Mouse (Mus musculus): ENCODE measurements around the gene Cdkal1.

Cdkal1 gene

DNA sequence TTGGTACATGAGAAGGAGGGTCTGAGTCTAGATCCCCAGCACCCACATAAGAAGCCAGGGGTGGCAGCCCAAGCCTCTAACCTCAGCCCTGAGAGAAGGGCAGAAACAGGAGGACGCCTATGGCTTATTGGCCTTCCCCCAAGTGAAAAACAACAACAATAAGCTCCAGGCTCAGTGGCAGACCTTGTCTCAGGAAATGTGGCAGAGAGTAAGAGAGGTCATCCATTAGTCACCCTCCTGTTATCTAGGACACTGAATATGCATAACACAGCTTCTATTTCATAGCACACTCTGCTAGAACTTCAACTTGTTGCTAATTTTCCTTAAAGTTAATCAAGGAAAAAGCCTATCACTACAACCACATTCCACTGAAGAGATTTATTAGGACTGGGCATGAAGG lies 154.1 kb downstream of the Cdkal1 start:
- DNase-seq (ENCODE audit: low spot score in 2 of 2) = no peak

DNA sequence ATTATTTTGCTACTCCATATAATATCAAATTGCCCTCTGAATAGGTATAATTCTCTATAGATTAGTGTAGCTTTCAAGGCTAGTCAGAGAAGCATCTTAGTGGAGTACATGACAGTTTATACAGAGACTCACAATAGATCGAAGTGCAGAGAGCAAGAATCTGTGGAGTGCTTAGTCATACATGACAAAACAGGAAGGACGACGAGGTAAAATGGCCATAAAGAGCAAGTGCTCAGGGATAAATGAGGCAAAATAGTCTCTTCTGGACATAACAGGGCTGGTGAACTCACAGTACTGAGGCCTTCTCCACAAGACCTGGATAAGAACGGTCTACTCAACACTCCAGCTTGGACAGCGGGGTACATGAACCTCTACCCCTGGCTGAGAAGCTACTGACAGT lies 155.6 kb downstream of the Cdkal1 start:
- no peak for DNase-seq (ENCODE audit: low spot score in 2 of 2)

DNA sequence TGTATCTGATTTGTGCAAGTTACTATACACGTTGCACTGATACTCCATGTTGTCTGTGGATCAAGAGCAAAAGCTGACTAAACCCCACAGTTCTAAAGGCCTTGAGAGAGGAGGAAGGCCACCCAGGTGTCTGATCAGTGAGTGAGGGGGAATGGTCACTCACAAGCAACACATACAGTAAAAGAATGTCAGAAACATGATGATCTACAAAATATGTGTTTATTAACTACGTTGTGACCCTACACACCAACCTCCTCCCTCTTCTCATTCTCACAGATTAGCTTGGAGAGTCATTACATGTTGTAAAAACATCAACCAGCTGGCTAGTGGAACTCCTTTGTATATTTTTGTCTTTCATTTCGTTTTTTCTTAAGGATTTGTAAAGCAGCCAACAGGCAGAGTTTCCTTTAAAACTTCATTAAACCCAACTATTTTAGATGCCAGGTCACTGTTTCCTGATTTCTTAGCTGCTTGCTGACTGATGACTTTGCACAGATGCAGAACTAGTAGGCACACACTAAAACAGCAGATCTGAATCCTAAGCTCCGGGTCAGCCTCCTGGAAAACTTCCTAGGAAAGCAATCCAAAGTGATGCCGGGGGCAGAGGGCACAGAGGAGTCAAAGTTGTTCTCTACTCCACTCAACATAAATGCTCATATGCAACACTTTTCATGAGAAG lies 157.0 kb downstream of the Cdkal1 start:
- no peak for DNase-seq (ENCODE audit: low spot score in 2 of 2)

DNA sequence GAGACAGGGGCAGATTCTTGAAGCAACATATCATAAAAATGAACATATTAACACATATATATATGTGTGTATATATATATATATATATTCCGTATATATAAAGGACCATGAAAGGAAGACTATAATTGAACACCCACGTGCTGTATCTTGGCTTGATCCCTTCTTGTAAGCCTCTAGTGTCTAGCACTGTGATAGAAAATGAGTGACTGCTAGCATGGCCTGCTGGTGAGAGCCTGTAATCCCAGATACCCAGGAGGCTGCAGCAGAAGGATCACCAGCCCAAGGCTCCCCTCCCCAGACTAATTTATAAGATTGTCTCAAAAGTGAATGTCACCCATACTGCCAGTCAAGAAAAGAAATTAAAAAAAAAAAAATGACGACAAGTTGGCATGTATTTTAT lies 158.2 kb downstream of the Cdkal1 start:
- DNase-seq (ENCODE audit: low spot score in 2 of 2) = no peak

DNA sequence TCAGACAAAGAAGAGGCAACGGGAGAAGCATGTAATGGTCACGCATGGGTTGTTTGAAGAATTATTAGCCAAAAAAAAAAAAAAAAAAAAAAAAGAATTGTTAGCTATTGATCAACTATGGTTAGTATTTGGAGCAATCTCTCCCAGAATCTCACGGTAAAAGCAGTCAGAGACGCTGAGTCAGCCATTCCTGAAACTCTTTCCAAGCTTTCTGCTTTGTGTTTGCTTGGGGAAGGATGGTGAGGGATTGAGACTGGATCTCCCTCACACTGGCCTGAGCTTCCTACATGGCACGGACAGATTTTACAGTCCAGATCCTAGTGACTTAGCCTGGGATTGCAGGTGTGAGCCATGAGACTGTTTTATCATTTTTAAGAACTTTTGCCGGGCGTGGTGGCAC lies 164.7 kb downstream of the Cdkal1 start:
- no peak for DNase-seq (ENCODE audit: low spot score in 2 of 2)

DNA sequence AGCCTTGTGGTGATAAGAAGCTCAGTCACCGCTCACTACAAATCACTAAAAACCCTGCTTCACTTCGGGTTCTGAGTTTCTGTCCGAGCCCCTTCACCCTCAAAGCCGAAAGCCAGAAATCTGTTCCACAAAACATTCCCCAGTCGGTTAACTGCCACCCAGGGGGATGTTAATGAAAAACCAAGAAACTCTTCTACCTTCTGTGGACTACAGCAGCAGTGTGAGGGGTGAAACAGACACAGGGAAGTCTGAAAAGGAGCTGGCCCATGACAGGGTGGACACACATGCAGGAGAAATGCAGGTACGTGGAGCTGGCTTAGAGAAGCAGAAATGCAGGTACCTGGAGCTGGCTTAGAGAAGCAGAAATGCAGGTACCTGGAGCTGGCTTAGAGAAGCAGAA lies 166.6 kb downstream of the Cdkal1 start:
- no peak for DNase-seq (ENCODE audit: low spot score in 2 of 2)

DNA sequence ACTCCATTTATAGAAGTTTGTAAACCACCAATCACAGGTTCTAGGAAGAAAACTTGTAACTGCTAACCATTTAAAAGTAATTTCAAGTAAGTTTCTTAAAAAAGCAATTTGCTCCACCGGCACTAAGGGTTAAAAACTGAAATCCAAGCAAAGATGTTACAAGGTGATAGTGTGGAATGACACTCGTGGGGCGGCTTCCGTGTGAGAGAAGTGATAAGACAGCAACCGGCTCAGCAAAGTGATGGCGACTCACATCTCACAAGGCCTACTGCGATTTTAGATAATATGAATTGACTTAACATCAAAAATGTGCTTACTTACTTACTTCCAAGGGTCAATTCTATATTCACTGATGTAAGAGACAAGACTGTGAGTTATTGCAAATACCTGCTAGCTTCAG lies 167.6 kb downstream of the Cdkal1 start:
- DNase-seq (ENCODE audit: low spot score in 2 of 2) = no peak

DNA sequence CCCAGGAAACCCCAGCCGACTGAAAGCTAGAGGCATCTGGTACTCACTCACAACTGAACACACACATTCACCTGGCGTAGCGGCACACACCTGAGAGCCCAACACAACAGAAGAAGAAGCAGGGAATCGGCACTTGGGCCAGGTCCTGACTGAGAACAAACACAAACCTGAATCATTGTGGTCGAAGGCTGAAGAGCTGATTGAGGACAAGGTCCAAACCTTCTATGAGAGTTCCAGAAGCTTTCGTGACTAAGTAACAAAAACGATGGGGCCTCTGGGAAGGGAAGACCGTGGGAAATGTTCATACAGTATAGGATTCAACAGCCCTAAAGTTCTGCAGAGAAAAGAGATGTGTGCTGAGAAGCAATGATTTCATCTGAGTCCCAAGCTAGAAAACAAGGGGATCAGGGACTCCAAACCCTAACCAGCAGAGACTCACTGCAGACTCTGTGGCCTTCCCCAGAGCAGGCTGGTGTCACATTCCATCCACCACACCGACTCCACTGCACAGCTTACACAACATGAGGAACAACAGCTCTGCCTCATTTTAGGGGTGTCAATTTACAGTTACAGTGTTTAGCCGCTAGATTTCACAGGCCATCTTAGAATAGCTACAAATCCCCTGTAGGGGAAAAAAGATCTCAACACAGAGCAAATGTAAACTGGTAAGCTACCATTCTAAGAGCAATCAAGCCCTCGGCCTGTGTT lies 175.8 kb downstream of the Cdkal1 start:
- DNase-seq (ENCODE audit: low spot score in 2 of 2) = no peak

DNA sequence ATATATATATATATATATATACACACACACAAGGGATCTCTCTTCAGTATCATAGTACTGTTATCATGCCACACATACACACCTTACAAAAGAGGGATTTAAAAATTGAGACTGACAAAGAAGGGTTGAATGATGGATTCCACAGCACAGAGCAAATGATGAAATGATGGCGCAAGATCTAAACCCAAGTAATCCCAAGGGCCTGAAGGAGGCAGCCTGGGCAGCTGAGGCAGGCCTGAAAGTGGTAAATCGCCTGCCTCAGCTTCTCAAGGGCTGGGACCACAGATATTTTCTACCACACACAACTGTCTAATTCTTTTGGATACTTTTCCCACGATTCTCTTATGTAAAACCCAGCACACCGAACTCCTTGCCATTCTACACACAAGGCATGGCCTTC lies 177.9 kb downstream of the Cdkal1 start:
- no peak for DNase-seq (ENCODE audit: low spot score in 2 of 2)

DNA sequence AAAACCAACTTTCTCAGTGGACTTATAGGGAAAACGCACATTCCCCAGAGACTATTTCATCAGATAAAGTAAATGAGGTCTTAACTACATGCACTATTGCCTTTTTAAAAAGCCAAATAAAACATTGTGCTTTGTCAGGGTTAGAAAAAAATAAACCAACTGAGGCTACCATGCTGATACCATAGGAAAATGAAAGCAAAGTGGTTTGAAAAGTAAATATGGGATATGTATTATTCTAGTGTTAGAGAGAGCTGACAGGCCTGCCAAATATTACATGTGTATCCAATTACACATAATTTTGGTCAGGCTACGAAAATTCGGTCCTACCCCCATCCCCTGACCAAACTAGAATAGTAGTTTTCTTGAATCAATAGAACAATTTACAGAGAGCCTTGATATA lies 184.8 kb downstream of the Cdkal1 start:
- DNase-seq (ENCODE audit: low spot score in 2 of 2) = no peak

DNA sequence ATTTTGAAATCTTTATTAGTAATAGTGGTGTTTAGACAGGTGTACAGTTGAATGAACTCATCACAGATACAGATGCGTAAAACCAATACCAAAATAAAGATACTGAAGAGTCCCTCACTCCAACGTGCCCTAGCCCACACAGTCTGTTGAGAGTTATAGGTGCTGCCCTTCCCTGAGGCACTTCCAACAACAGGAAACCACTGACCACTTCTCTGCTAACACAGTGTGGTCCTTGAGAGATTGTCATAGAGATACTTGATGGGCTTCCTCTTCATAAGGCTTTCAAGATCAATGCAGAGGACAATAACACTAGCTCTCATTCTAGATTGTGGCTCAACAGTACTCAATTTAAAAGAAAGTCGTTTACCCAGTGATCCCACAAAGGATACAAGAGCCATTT lies 191.6 kb downstream of the Cdkal1 start:
- no peak for DNase-seq (ENCODE audit: low spot score in 2 of 2)

DNA sequence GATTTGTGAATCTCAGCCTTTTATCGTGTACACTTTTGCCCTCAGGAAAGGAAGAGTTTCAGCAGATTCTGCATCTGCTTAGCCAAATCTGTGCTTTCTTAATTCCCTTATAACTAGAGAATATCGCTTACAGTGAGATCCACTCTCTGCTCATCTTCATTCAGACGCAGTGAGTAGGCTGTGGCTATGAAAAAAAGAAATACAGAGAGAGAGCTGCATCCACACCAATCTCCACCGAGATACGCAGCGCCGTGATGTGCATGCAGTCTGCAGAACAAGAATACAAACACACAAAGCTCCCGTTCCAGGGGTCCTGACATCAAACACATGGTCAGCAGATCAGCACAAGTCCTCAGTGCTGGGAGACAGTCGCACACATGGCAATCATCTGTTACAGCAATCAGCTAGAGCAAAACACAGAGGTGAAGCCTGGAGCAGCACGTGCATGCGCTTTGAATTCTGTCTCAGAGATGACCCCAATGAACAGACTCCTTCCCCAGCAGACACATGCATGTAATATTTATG lies 199.6 kb downstream of the Cdkal1 start:
- no peak for DNase-seq (ENCODE audit: low spot score in 2 of 2)

DNA sequence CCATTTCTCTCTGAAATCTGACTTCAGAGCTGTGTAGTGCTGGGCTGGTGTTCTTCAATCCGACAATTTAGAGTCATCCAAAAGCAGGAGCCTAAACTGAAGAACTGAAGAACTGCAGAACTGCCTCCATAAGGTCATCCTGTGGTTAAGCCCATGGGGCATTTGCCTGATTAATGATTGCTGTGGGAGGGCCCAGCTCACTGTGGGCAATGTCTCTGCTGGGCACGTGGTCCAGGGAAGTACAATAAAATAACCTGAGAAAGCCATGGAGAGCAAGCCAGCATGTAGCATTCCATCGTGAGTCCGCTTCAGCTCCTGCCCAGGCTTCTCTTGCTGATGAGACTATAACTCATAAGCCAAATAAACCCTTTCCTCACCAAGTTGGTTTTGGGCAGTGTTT lies 202.1 kb downstream of the Cdkal1 start:
- no peak for DNase-seq (ENCODE audit: low spot score in 2 of 2)

DNA sequence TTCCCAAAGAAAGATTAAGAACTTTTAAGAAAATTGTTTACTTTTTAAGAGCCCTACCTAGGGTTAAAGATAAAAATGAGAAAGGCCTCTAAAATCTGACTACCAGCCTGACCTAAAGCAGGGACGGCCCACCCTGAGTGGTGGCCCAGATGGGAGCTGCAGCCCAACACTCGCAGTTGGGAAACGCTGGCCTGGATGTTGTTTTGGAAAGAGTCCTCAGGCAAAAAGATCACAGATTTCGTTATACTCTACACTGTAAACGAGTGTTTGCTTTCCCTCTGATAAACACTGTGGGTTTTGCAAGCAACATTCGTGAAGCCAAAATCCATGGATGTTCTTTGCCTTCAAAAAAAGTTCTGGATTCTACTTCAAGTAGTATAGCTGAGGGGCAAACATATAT lies 202.7 kb downstream of the Cdkal1 start:
- no peak for DNase-seq (ENCODE audit: low spot score in 2 of 2)

DNA sequence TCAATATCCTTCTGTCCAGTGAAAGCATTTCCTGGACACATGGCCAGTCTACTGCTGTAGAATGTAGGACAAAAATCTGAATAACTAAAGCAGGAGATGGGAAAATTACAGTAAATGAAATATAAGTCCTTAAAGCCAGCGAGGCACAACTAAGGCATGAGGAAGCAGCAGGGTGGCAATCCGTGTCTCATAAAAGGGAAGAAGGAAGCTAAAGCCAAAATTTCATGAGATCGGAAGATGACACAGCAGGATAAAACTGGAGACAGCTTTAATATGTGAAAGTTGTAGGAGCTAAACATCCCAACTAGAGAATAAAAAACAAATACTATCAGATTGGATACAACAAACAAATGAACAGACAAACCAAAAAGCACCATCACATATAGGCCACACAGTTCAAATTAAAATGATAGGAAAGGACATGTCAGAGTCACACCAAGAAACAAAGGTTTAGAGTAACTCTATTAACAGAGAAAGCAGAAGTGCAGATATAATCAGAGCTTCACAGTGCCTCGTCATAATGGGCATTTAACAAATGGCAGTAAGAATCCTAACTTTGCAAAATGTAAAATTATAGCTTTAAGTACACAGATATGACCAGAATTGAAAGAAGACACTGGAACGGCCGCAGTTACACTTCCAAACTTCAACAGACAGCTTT lies 204.8 kb downstream of the Cdkal1 start:
- DNase-seq (ENCODE audit: low spot score in 2 of 2) = no peak

DNA sequence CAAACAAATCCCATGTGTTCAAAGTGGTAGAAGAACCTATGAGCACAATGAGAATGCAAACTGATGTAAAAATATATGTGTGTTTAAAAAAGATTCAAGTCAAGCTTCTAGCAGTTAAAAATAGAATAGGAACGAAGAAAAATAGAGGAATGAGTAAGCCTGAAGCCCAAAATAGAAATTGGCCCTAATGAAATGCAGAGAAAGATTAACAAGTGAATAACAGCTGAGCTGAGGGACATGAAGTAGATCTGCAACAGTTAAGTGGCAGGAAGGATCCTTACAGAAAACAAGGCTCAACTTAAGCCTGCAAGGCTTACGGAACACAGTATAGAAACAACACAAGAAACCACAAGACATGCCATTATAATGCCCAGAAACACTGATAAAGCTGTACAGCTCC lies 205.9 kb downstream of the Cdkal1 start:
- no peak for DNase-seq (ENCODE audit: low spot score in 2 of 2)

DNA sequence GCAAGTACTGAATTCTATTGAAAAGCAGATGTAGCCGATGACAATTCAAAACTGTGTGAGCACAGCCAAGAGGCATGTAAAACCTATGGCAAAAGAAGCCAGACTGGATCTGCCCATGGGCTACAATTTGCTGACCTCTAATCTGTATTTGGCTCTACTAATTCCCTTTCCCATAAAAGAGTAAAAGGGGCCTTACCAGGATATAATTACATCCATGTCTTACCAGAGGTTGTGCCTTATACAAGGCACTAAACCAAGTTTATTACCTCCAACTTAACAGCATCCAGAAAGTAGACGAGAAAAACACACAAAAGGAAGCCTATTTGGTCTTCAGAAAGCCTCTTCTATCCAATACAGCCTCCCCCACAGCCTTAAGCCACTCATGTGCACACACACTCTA lies 213.2 kb downstream of the Cdkal1 start:
- DNase-seq (ENCODE audit: low spot score in 2 of 2) = no peak

DNA sequence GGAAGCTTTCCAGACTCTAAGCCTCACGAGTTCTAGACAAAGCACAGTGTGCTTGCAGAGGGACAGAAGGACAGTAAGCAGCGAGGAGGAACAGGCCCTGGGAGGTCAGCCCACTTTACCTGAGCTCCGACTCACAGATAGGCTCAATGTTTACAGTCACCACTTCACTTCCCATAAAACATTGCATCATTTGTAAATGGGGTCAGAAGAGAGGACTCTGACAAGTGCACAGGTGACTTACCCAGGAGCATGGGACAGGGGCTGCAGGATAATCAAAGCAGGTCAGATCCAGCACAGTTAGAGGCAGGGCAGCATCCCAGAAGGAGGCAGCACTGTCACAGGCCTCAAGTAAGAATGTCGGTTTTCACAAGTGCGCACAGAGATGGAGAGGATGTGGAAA lies 214.3 kb downstream of the Cdkal1 start:
- DNase-seq (ENCODE audit: low spot score in 2 of 2) = no peak

DNA sequence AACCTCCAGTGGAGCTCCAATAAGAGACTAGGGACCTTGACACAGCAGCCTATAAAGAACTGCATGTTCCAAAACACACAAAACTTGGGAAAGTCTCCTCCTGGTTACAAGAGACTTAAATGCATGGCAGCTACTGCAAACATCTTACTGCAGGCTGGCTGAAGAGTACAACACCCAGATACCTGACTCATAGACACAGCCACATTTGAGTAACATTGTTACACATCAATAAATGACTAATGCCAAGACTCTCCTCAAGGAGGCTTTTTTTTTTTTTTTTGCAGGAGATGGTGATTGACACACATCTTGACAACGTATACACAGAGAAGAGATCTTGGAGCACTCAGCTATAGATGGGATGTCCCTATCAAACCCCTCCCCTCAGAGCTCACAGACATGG lies 215.3 kb downstream of the Cdkal1 start:
- no peak for DNase-seq (ENCODE audit: low spot score in 2 of 2)

DNA sequence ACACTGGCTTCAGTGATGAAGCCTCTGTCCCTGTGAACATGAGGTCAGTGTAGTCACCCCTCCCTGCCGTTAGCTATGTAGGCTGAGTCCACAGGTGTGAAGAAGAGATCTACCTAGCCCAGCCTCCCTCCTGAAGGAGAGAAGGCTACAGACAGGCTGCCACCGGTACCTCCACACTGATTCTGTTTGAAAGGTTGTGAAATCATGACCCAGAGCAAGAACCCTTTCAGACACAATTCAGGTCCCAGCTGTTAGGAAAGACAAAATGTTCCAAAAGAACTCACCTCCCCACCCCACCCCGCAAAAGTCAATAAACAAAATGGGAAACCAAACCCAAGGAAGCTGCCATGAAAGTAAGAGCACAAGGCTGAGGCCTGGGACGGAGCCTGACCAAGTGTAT lies 217.2 kb downstream of the Cdkal1 start:
- no peak for DNase-seq (ENCODE audit: low spot score in 2 of 2)

DNA sequence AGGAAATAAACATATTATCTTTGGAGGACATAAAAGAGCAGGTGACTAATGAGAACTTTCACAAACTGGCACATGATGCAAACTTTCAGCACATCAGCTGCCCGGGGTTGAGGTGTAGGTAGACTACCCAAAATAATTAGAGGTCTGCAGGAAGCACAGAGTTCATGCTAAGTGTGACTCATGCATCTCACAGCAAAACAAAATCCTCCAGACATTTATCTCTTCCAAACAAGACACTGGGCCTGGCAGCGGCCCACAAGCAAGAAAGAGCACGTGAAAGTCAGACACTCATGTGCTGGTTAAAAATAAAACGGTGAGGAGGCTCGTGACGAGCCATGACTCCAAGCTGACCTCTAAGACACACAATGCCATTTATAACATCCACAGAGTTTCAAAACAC lies 217.7 kb downstream of the Cdkal1 start:
- no peak for DNase-seq (ENCODE audit: low spot score in 2 of 2)

DNA sequence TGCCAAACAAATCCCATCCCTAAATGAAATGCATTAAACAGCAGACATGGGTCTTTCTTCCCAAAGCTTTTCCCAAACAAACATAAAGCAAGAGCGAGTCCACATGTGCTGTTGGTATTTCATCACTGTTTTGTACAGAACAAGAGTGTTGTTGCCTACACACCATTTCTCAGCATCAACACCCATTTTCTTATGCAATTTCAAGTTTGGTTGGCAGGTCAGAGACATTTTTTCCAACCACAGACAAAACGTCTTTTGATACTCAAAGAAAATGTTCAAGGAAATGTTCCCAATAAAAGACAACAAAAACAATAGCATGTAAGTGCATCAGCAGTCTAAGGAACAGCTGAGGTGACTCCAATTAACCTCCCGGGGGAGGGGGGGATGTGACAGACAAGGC lies 219.9 kb downstream of the Cdkal1 start:
- no peak for DNase-seq (ENCODE audit: low spot score in 2 of 2)

DNA sequence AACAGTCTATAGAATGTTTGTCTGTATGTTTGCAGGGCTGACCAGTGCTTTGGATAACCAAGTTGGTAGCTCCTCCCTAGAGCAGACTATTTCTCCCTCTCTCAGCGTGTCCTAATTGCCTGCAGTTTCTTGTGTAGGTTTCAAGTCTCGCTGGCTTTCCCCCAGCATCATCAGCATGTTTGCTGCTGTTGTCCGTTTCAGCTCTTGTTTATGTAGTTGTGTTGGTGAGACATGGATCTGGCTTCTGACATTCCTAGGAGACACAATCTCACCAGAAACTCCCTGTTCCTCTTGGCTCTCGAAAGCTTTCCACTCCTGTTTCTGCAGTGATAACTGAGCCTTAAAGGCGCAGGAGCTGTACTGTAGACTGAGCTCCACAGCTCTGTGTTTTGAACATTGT lies 224.1 kb downstream of the Cdkal1 start:
- DNase-seq (ENCODE audit: low spot score in 2 of 2) = no peak

All from thymus, postnatal 10 days (tissue).